Mouse (Mus musculus): Measurements from ENCODE around the gene Epb41l1. TPM values are rescaled to one million over a fixed set of nuclear protein-coding genes. Genes with fewer than 3 reads are reported as not detected.
A peak's percentile ranks its signal among the peaks of the same experiment; 100 is the strongest.

Gene Epb41l1
- total and polyA plus RNA-seq, 2 experiments from 2014 or later = 0.45 to 28.2 TPM

DNA sequence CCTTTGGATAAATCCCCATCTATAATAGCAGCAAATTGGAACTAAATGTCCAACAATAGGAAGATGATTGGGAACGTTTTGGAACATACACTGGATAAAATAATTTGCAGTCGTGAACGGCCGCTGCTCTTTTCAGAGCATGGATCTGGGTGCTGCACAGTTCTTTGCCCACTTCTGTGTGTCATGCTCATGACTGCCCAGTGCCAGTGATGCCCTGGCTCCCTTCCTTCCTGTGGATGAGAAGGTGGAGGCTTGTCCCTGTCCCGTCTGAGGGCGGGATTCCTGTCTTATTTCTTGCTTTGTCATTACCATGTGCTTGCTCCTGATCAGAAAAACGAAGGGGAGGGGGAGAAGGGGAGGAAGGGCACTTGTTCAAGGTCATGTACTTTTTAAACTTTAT is 59.6 kb downstream of the Epb41l1 start:
- Histone ChIP-seq H3K4me3 (ENCODE audit: low read depth, low read length) (no peak overlapping the region), H3K4me1 (ENCODE audit: control insufficient read depth, insufficient read depth) (0 out of 2 replicates have a peak, but pooled peaks cover under 1% of the 10 kb centered on the region), H3K27ac (ENCODE audit: low read depth) (no peak overlapping the region), H3K36me3 (replicated peaks; ENCODE audit: control insufficient read depth, insufficient read depth, low read length) (no peaks in the 10 kb centered on the region), H3K9me3 (replicated peaks; ENCODE audit: control insufficient read depth, low read length) (no peaks in the 10 kb centered on the region), H3K27me3 (ENCODE audit: control insufficient read depth, insufficient read depth, low read length) (no peaks in the 10 kb centered on the region), H3K9ac (replicated peaks; ENCODE audit: low read depth, low read length) (no peak overlapping the region), H3K4me2 (ENCODE audit: low read depth, low read length) (no peak overlapping the region)
- WGBS = 81% methylated on average over 7 of the region's 7 CpGs
- TF ChIP-seq EP300 (IDR thresholded peaks at IDR 0.05; ENCODE audit: low read depth) = no peak
- no peak for TF ChIP-seq CTCF (IDR thresholded peaks at IDR 0.05; ENCODE audit: low read depth)
- no peak for ATAC-seq (ENCODE audit: insufficient read depth, low read depth)
- no peak for DNase-seq (ENCODE audit: low spot score)

DNA sequence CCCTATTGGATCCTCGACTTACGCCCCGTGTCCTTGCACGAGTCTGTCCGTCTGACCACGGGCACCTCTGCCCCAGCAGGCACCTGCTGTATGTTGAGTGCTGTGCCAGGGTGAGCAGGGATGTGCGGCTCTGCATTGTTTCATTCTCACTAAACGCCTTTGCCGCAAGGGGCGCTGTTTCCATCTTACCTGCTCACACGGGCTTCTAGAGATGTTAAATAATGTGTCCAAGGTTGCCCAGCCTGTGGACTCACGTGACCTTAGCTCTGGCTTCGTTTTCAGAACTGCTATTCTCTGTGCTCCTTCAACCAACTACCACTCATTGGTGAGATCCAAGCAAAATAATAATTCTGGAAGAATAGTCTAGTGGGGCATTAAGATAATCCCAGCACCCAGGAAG is 61.6 kb downstream of the Epb41l1 start:
- Histone ChIP-seq H3K4me1 (ENCODE audit: control insufficient read depth, insufficient read depth) (no peaks in the 10 kb centered on the region), H3K4me3 (ENCODE audit: low read depth, low read length) (no peak overlapping the region), H3K9ac (replicated peaks; ENCODE audit: low read depth, low read length) (no peak overlapping the region), H3K9me3 (replicated peaks; ENCODE audit: control insufficient read depth, low read length) (no peaks in the 10 kb centered on the region), H3K36me3 (replicated peaks; ENCODE audit: control insufficient read depth, insufficient read depth, low read length) (no peaks in the 10 kb centered on the region), H3K27me3 (ENCODE audit: control insufficient read depth, insufficient read depth, low read length) (no peaks in the 10 kb centered on the region), H3K4me2 (ENCODE audit: low read depth, low read length) (no peak overlapping the region), H3K27ac (ENCODE audit: low read depth) (no peak overlapping the region)
- DNase-seq (ENCODE audit: low spot score) (no peak), ATAC-seq (ENCODE audit: insufficient read depth, low read depth) (no peak)
- TF ChIP-seq EP300 (IDR thresholded peaks at IDR 0.05; ENCODE audit: low read depth) (no peak), CTCF (IDR thresholded peaks at IDR 0.05; ENCODE audit: low read depth) (peak; percentile 51)
- 35% methylated on average over 13 of the region's 13 CpGs for WGBS

DNA sequence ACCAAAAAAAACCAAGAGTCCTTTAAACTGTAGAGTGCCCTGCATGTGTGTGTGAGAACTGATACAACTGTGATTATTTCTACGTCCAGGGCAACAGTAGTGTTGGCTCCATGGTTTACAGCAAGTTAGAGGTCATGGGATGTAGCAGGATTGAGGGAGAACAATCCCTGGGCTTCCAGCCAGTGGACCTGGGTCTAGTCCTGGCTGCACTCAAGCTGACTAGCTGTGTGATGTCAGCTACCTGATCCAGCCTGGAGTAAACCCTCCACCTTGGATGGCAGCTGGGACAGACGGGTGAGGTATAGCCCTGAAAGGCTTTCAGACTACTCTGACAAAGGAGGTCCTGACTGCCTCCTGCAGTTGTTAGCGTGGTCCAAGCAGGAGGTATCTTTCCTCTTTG is 62.1 kb downstream of the Epb41l1 start:
- DNase-seq (ENCODE audit: low spot score) = no peak
- Histone ChIP-seq H3K36me3 (replicated peaks; ENCODE audit: control insufficient read depth, insufficient read depth, low read length) (no peaks in the 10 kb centered on the region), H3K9me3 (replicated peaks; ENCODE audit: control insufficient read depth, low read length) (no peaks in the 10 kb centered on the region), H3K27me3 (ENCODE audit: control insufficient read depth, insufficient read depth, low read length) (no peaks in the 10 kb centered on the region), H3K9ac (replicated peaks; ENCODE audit: low read depth, low read length) (no peak overlapping the region), H3K4me3 (ENCODE audit: low read depth, low read length) (no peak overlapping the region), H3K4me2 (ENCODE audit: low read depth, low read length) (no peak overlapping the region), H3K27ac (ENCODE audit: low read depth) (no peak overlapping the region), H3K4me1 (ENCODE audit: control insufficient read depth, insufficient read depth) (no peaks in the 10 kb centered on the region)
- TF ChIP-seq CTCF (IDR thresholded peaks at IDR 0.05; ENCODE audit: low read depth) (no peak), EP300 (IDR thresholded peaks at IDR 0.05; ENCODE audit: low read depth) (no peak)
- ATAC-seq (ENCODE audit: insufficient read depth, low read depth) = no peak
- WGBS = 73% methylated on average over 3 of the region's 3 CpGs

DNA sequence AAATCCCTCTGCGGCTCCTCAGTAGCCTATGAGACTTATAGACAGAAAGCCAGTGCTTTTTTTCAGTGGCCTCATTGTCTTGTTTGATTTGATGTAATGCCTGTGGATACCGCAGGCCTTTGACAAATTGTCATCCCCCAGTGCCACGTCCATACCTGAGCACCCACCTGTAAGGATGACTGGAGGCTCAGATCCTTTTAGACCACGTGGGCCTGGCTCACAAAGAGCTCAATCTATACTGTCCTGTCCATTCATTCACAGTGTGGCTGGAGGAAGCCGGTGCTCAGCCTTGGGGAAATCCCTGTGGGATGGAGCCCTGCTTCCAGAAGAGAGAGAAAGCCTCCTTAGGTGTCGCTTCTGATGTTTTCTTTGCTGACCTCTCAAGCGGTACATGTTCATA is 62.5 kb downstream of the Epb41l1 start:
- TF ChIP-seq CTCF (IDR thresholded peaks at IDR 0.05; ENCODE audit: low read depth) (no peak), EP300 (IDR thresholded peaks at IDR 0.05; ENCODE audit: low read depth) (no peak)
- no peaks in the 10 kb centered on the region for H3K9me3 ChIP-seq (replicated peaks; ENCODE audit: control insufficient read depth, low read length)
- no peaks in the 10 kb centered on the region for H3K36me3 ChIP-seq (replicated peaks; ENCODE audit: control insufficient read depth, insufficient read depth, low read length)
- H3K4me2 ChIP-seq (ENCODE audit: low read depth, low read length) = no peak overlapping the region
- H3K27me3 ChIP-seq (ENCODE audit: control insufficient read depth, insufficient read depth, low read length) = no peaks in the 10 kb centered on the region
- H3K4me3 ChIP-seq (ENCODE audit: low read depth, low read length) = no peak overlapping the region
- H3K27ac ChIP-seq (ENCODE audit: low read depth) = no peak overlapping the region
- 90% methylated on average over 7 of the region's 7 CpGs for WGBS
- no peak for DNase-seq (ENCODE audit: low spot score)
- no peak for ATAC-seq (ENCODE audit: insufficient read depth, low read depth)
- no peaks in the 10 kb centered on the region for H3K4me1 ChIP-seq (ENCODE audit: control insufficient read depth, insufficient read depth)
- H3K9ac ChIP-seq (replicated peaks; ENCODE audit: low read depth, low read length) = no peak overlapping the region

DNA sequence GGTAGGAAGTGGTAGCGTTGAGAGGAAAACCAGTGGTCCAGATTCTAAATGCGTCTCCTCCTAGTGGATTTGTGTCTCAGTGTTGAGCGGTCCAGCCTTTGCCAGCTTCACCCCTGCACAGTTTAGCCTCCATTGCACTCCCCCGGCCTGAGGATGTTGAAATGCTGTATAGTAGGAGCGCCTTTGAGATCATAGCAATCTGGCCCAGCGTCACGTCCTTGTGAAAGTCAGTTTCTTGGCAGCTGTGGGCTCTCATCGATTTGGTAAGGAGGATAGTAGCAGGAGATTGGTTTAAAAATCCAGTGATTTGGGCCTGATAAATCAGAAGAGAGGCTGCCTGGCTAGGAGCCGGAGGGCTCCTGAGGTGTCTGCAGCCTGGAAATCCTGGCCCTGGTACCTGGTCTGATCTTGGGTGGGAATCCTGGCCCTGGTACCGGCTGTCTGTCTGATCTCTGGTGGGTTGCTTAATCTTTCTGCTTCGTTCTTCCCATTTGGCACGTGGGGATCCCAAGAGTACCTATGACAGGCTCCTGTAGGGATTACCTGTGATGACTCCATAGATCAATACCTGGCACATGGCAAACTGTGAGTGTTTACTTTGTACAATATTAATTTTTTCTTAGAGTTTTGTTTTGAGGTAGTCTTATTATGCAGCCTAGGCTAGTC is 65.5 kb downstream of the Epb41l1 start:
- 86% methylated on average over 12 of the region's 12 CpGs for WGBS
- H3K9ac ChIP-seq (replicated peaks; ENCODE audit: low read depth, low read length) = no peak overlapping the region

More for the DNA sequence above, 65.5 kb downstream of the Epb41l1 start:
- DNase-seq (ENCODE audit: low spot score) (no peak), ATAC-seq (ENCODE audit: insufficient read depth, low read depth) (no peak)
- no peak overlapping the region for H3K4me3 ChIP-seq (ENCODE audit: low read depth, low read length)
- no peaks in the 10 kb centered on the region for H3K36me3 ChIP-seq (replicated peaks; ENCODE audit: control insufficient read depth, insufficient read depth, low read length)
- no peak overlapping the region for H3K4me2 ChIP-seq (ENCODE audit: low read depth, low read length)
- 0 out of 2 replicates have a peak, but pooled peaks cover 5% of the 10 kb centered on the region for H3K4me1 ChIP-seq (ENCODE audit: control insufficient read depth, insufficient read depth)
- TF ChIP-seq EP300 (IDR thresholded peaks at IDR 0.05; ENCODE audit: low read depth) = no peak
- TF ChIP-seq CTCF (IDR thresholded peaks at IDR 0.05; ENCODE audit: low read depth) = no peak
- no peaks in the 10 kb centered on the region for H3K9me3 ChIP-seq (replicated peaks; ENCODE audit: control insufficient read depth, low read length)
- H3K27me3 ChIP-seq (ENCODE audit: control insufficient read depth, insufficient read depth, low read length) = no peaks in the 10 kb centered on the region
- no peak overlapping the region for H3K27ac ChIP-seq (ENCODE audit: low read depth)
